Mouse (Mus musculus): Measurements from ENCODE around the gene Sv2c. TPM values are rescaled to one million over a fixed set of nuclear protein-coding genes. Genes with fewer than 3 reads are reported as not detected.
"Not testable (repeated sequence)": the region's sequence is repeated elsewhere in the genome, so short reads cannot be mapped to it uniquely, and the experiment has no call there.

Sv2c gene
- polyA plus RNA-seq, 1 experiment from 2014 or later, result 3.0 TPM

- Histone ChIP-seq H3K36me3 (no peaks in the 10 kb centered on the region), H3K27me3 (peaks cover 27% of the 10 kb centered on the region), H3K4me3 (no peak overlapping the region), H3K9me3 (no peaks in the 10 kb centered on the region), H3K9ac (replicated peaks) (no peak overlapping the region), H3K4me1 (peaks cover 19% of the 10 kb centered on the region), H3K4me2 (replicated peaks) (no peak overlapping the region), H3K27ac (replicated peaks) (no peak overlapping the region)
- ATAC-seq (replicated peaks), result no peak
- WGBS, result 77% methylated on average over 6 of the region's 6 CpGs
These were observed 5.7 kb downstream of the Sv2c start for GRCm38 (mm10) chr13:96126669-96127068.

- Histone ChIP-seq H3K36me3 (no peaks in the 10 kb centered on the region), H3K9me3 (no peaks in the 10 kb centered on the region), H3K9ac (replicated peaks) (no peak overlapping the region), H3K4me2 (replicated peaks) (no peak overlapping the region), H3K4me1 (peaks cover 3% of the 10 kb centered on the region; the same call in 1 of the 2 replicates), H3K27ac (replicated peaks) (no peak overlapping the region), H3K27me3 (peaks cover 11% of the 10 kb centered on the region), H3K4me3 (no peak overlapping the region)
- whole genome bisulfite sequencing, result 64% methylated on average over 5 of the region's 5 CpGs
- ATAC-seq (replicated peaks), result no peak
These were observed 7.4 kb downstream of the Sv2c start for GRCm38 (mm10) chr13:96125011-96125410.

- Histone ChIP-seq H3K4me3 (no peak overlapping the region), H3K36me3 (no peaks in the 10 kb centered on the region), H3K9ac (replicated peaks) (no peak overlapping the region), H3K9me3 (no peaks in the 10 kb centered on the region), H3K4me2 (replicated peaks) (no peak overlapping the region), H3K27me3 (no peaks in the 10 kb centered on the region), H3K4me1 (0 out of 2 replicates have a peak, but pooled peaks cover 4% of the 10 kb centered on the region), H3K27ac (replicated peaks) (no peak overlapping the region)
- ATAC-seq (replicated peaks), result no peak
- WGBS, result 78% methylated on average over 2 of the region's 2 CpGs
These were observed 19.7 kb downstream of the Sv2c start for GRCm38 (mm10) chr13:96112711-96113110.

- Histone ChIP-seq H3K27ac (replicated peaks) (no peak overlapping the region), H3K36me3 (no peaks in the 10 kb centered on the region), H3K9ac (replicated peaks) (no peak overlapping the region), H3K4me3 (no peak overlapping the region), H3K4me2 (replicated peaks) (no peak overlapping the region), H3K9me3 (no peaks in the 10 kb centered on the region), H3K4me1 (0 out of 2 replicates have a peak, but pooled peaks cover 4% of the 10 kb centered on the region), H3K27me3 (no peaks in the 10 kb centered on the region)
- 20% methylated on average over 3 of the region's 3 CpGs for WGBS
- ATAC-seq (replicated peaks), result peak; percentile 32; the same call in 1 of the 2 replicates
These were observed 21.6 kb downstream of the Sv2c start for GRCm38 (mm10) chr13:96110767-96111166.

GRCm38 (mm10) chr13:96106367-96106766, 26.0 kb downstream of the Sv2c start:
- Histone ChIP-seq H3K27me3 (no peaks in the 10 kb centered on the region), H3K4me3 (no peak overlapping the region), H3K4me2 (replicated peaks) (no peak overlapping the region), H3K9me3 (no peaks in the 10 kb centered on the region), H3K9ac (replicated peaks) (no peak overlapping the region), H3K4me1 (0 out of 2 replicates have a peak, but pooled peaks cover 4% of the 10 kb centered on the region), H3K36me3 (no peaks in the 10 kb centered on the region), H3K27ac (replicated peaks) (no peak overlapping the region)
- ATAC-seq (replicated peaks), result no peak
- 91% methylated on average over 4 of the region's 4 CpGs for WGBS

- H3K9me3 ChIP-seq, result no peaks in the 10 kb centered on the region
- no peak overlapping the region for H3K4me2 ChIP-seq (replicated peaks)
- no peaks in the 10 kb centered on the region for H3K4me1 ChIP-seq
- H3K36me3 ChIP-seq, result no peaks in the 10 kb centered on the region
- H3K9ac ChIP-seq (replicated peaks), result no peak overlapping the region
- 81% methylated on average over 4 of the region's 4 CpGs for WGBS
- no peaks in the 10 kb centered on the region for H3K27me3 ChIP-seq
- H3K4me3 ChIP-seq, result no peak overlapping the region
- ATAC-seq (replicated peaks), result no peak
- H3K27ac ChIP-seq (replicated peaks), result no peak overlapping the region
These were observed 41.4 kb downstream of the Sv2c start for GRCm38 (mm10) chr13:96090929-96091328.

- Histone ChIP-seq H3K36me3 (no peaks in the 10 kb centered on the region), H3K4me3 (no peak overlapping the region), H3K4me2 (replicated peaks) (no peak overlapping the region), H3K9me3 (no peaks in the 10 kb centered on the region), H3K27ac (replicated peaks) (no peak overlapping the region), H3K9ac (replicated peaks) (no peak overlapping the region), H3K4me1 (no peaks in the 10 kb centered on the region), H3K27me3 (no peaks in the 10 kb centered on the region)
- ATAC-seq (replicated peaks), result no peak
- WGBS, result 90% methylated on average over 7 of the region's 7 CpGs
These were observed 46.6 kb downstream of the Sv2c start for GRCm38 (mm10) chr13:96085581-96086302.

- H3K9ac ChIP-seq (replicated peaks); H3K4me1 ChIP-seq; H3K4me2 ChIP-seq (replicated peaks); H3K4me3 ChIP-seq; ATAC-seq (replicated peaks); H3K27me3 ChIP-seq; H3K27ac ChIP-seq (replicated peaks); H3K36me3 ChIP-seq; H3K9me3 ChIP-seq: not testable (repeated sequence)
- WGBS, result 95% methylated on average over 1 of the region's 1 CpGs
These were observed 50.6 kb downstream of the Sv2c start, which contains the start of gene Gm17190 for GRCm38 (mm10) chr13:96081754-96082153. Gene Gm17190, plus strand, starts transcription at chr13:96082054.

- 86% methylated on average over 3 of the region's 3 CpGs for WGBS
- not testable (repeated sequence) for H3K4me3 ChIP-seq; H3K9me3 ChIP-seq; H3K9ac ChIP-seq (replicated peaks); ATAC-seq (replicated peaks); H3K27me3 ChIP-seq; H3K36me3 ChIP-seq; H3K27ac ChIP-seq (replicated peaks); H3K4me2 ChIP-seq (replicated peaks); H3K4me1 ChIP-seq
These were observed 51.1 kb downstream of the Sv2c start, which contains the start of gene Gm20075 for GRCm38 (mm10) chr13:96081276-96081675. Gene Gm20075, minus strand, starts transcription at chr13:96081376.

- Histone ChIP-seq H3K36me3 (no peaks in the 10 kb centered on the region), H3K4me3 (no peak overlapping the region), H3K4me1 (0 out of 2 replicates have a peak, but pooled peaks cover 5% of the 10 kb centered on the region), H3K9me3 (no peaks in the 10 kb centered on the region), H3K27me3 (no peaks in the 10 kb centered on the region), H3K27ac (replicated peaks) (no peak overlapping the region), H3K9ac (replicated peaks) (no peak overlapping the region), H3K4me2 (replicated peaks) (no peak overlapping the region)
- 33% methylated on average over 8 of the region's 8 CpGs for WGBS
- no peak for ATAC-seq (replicated peaks)
These were observed 58.8 kb downstream of the Sv2c start for GRCm38 (mm10) chr13:96073555-96073954.

GRCm38 (mm10) chr13:96052755-96053154, 79.6 kb downstream of the Sv2c start:
- Histone ChIP-seq H3K36me3 (no peaks in the 10 kb centered on the region), H3K27me3 (no peaks in the 10 kb centered on the region), H3K4me3 (no peak overlapping the region), H3K27ac (replicated peaks) (no peak overlapping the region), H3K9ac (replicated peaks) (no peak overlapping the region), H3K9me3 (no peaks in the 10 kb centered on the region), H3K4me1 (no peaks in the 10 kb centered on the region), H3K4me2 (replicated peaks) (no peak overlapping the region)
- no peak for ATAC-seq (replicated peaks)
- 83% methylated on average over 3 of the region's 3 CpGs for WGBS

GRCm38 (mm10) chr13:96045396-96045795, 87.0 kb downstream of the Sv2c start:
- H3K36me3 ChIP-seq, result no peaks in the 10 kb centered on the region
- H3K27ac ChIP-seq (replicated peaks), result no peak overlapping the region
- H3K9me3 ChIP-seq, result no peaks in the 10 kb centered on the region
- H3K4me2 ChIP-seq (replicated peaks), result no peak overlapping the region
- WGBS, result 24% methylated on average over 5 of the region's 5 CpGs
- H3K27me3 ChIP-seq, result no peaks in the 10 kb centered on the region
- 0 out of 2 replicates have a peak, but pooled peaks have one; percentile 43 for ATAC-seq (replicated peaks)
- no peak overlapping the region for H3K4me3 ChIP-seq
- no peak overlapping the region for H3K9ac ChIP-seq (replicated peaks)
- peaks cover 6% of the 10 kb centered on the region; the same call in 1 of the 2 replicates for H3K4me1 ChIP-seq

Data from forebrain, embryonic 15.5 days (tissue).